Mouse (Mus musculus): ENCODE data around the gene Rhbdd1. TPM values are rescaled to one million over a fixed set of nuclear protein-coding genes. Genes with fewer than 3 reads are reported as not detected.

The Rhbdd1 gene
- polyA plus RNA-seq, 1 experiment from 2014 or later = 13.3 TPM

DNA sequence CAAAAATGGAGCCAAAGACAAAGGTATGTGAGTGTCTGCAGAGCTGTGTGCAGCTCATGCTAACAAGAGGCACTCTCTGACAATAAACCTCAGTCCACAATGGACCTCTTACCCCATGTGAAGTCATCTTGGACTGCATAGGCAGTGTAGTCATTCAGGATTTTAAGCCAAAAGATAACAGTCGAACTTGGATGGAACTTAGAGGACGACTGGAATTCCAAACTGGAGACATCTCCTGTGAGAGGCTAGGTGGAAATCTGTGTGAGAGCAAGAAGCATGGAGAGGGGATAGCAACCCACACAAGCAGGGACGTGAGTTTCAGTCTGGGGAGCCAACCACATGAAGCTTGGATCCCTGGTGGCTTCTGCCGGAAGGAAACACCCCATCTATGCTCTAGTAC, 133.6 kb downstream of the Rhbdd1 start:
- no peaks in the 10 kb centered on the region for H3K4me1 ChIP-seq
- H3K4me2 ChIP-seq = no peak overlapping the region
- H3K36me3 ChIP-seq = 0 out of 2 replicates have a peak, but pooled peaks cover 4% of the 10 kb centered on the region
- no peak overlapping the region for H3K4me3 ChIP-seq
- 66% methylated on average over 4 of the region's 4 CpGs for WGBS (ENCODE audit: insufficient replicate concordance)
- no peak overlapping the region for H3K27ac ChIP-seq
- ATAC-seq = no peak
- H3K9ac ChIP-seq = no peak overlapping the region
- no peaks in the 10 kb centered on the region for H3K27me3 ChIP-seq (replicated peaks)
- no peaks in the 10 kb centered on the region for H3K9me3 ChIP-seq (replicated peaks)

DNA sequence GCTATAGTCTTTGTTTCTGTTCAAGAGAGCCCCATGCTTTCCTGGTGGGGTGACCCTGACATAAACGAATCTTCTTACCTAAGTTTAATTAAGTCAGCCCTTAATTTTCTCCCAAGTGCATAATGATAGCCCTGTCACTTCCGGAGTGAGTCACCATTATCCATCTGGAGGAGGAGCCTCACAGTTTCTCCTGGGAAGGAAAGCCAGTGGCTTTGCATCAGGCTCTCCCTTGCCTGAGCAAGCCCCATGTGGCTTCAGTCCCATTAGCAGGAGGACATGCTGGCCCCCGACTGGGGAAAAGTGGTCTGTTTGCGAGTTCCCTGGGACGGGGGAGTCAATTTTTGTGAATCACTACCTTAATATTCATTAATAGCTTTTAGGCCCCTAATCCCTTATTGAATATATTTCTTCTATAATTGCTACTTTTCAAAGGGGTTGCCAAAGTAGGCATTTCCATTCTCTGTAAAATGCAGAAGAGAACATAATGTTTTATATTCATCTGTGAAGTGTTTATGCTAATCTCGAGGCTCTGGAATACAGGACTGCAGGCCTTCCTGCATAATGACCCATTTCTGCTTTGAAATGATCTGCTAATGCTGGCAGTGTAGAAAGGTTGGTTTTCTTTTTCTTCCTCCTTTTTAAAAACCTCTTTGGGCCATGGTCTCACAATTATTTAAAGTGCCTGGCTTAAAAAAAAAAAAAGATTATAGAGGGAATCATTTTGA, 135.8 kb downstream of the Rhbdd1 start:
- Histone ChIP-seq H3K27me3 (replicated peaks) (no peaks in the 10 kb centered on the region), H3K9me3 (replicated peaks) (no peaks in the 10 kb centered on the region), H3K4me2 (no peak overlapping the region), H3K4me3 (no peak overlapping the region), H3K4me1 (no peaks in the 10 kb centered on the region), H3K36me3 (no peaks in the 10 kb centered on the region), H3K27ac (no peak overlapping the region), H3K9ac (no peak overlapping the region)
- 39% methylated on average over 6 of the region's 6 CpGs for WGBS (ENCODE audit: insufficient replicate concordance)
- no peak for ATAC-seq

DNA sequence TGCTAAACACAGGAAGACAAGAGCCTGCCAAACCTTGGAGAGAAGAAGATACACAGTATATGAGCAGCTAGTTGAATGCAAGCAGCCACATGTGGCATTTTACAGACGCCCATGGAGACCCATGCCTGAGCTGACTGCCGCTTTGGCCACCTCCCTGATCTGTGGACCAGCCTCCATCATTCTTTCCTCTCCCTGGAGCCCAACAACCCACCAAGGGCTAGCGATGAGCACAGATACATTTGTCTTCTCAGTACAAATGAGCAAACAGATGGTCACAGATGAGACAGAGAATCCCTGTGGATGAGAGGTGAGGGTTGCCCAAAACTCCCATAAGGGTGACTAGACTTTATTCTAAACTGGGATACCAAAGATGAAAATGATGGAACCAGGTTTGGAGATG, 137.8 kb downstream of the Rhbdd1 start:
- Histone ChIP-seq H3K4me3 (no peak overlapping the region), H3K4me2 (no peak overlapping the region), H3K9ac (no peak overlapping the region), H3K36me3 (no peaks in the 10 kb centered on the region), H3K9me3 (replicated peaks) (no peaks in the 10 kb centered on the region), H3K27ac (no peak overlapping the region), H3K27me3 (replicated peaks) (no peaks in the 10 kb centered on the region), H3K4me1 (no peaks in the 10 kb centered on the region)
- ATAC-seq = no peak
- WGBS (ENCODE audit: insufficient replicate concordance) = 66% methylated on average over 3 of the region's 3 CpGs

DNA sequence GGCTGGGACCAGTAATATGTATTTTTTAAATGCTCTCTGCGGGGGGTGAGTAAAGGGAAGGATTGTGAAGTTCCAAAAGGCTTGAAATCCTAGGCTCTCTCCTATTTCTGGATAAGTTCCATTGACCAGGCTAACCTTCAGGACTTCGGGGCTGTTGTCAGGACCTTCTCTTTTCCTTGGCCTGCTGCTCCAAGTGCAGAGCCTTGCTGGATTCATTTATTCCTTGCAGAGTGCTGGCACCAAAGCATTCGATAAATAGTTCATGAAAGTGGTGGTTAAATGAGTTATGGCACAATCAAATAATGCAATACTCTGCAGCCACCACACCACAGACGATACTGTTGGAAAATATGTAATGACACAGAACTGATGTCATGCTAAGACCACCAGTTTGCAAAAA, 143.1 kb downstream of the Rhbdd1 start:
- Histone ChIP-seq H3K27ac (no peak overlapping the region), H3K4me3 (no peak overlapping the region), H3K9ac (no peak overlapping the region), H3K4me1 (no peaks in the 10 kb centered on the region), H3K36me3 (no peaks in the 10 kb centered on the region), H3K9me3 (replicated peaks) (no peaks in the 10 kb centered on the region), H3K4me2 (no peak overlapping the region), H3K27me3 (replicated peaks) (no peaks in the 10 kb centered on the region)
- ATAC-seq = no peak
- 63% methylated on average over 4 of the region's 4 CpGs for WGBS (ENCODE audit: insufficient replicate concordance)

DNA sequence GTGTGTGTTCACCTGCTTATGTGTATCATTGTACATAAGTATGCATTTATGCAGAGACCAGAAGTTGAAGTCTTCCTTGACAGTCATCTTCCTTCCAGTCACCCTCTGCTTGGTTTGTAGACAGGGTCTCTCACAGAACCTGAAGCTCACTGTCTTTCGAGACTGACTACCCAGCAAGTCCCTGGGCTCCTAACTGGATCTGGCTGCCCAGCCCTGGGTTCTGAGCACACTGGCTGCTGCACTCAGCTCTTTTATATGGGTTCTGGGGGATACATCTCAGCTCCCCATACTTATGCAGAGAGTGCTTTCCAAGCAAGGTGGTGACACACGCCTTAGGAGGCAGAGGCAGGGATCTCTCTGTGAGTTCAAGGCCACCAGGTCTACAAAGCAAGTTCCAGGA, 143.7 kb downstream of the Rhbdd1 start:
- H3K4me3 ChIP-seq = no peak overlapping the region
- no peak for ATAC-seq
- H3K4me1 ChIP-seq = no peaks in the 10 kb centered on the region
- no peak overlapping the region for H3K4me2 ChIP-seq
- H3K27me3 ChIP-seq (replicated peaks) = no peaks in the 10 kb centered on the region
- H3K36me3 ChIP-seq = no peaks in the 10 kb centered on the region
- H3K9me3 ChIP-seq (replicated peaks) = no peaks in the 10 kb centered on the region
- no peak overlapping the region for H3K27ac ChIP-seq
- WGBS (ENCODE audit: insufficient replicate concordance) = 65% methylated on average over 2 of the region's 2 CpGs
- H3K9ac ChIP-seq = no peak overlapping the region

DNA sequence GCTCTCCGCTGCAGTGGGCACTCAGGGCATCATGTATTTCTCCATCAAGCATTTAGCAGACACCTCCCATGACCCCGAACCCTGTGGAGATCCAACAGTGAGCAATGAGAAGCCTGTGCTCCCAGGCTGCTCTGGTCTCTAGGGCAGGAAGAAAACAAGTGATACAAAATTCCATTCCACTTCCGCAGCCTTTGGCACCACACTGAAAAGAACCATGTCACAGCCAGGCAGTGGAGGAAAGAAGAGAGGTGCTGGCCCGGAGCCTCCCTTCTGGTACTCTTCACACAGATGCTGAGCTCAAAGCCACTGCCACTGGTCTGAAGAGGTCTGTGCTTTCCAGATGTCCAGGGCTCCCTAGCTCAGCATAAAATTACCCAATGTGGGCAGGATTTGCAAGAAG, 144.8 kb downstream of the Rhbdd1 start:
- no peak for ATAC-seq

DNA sequence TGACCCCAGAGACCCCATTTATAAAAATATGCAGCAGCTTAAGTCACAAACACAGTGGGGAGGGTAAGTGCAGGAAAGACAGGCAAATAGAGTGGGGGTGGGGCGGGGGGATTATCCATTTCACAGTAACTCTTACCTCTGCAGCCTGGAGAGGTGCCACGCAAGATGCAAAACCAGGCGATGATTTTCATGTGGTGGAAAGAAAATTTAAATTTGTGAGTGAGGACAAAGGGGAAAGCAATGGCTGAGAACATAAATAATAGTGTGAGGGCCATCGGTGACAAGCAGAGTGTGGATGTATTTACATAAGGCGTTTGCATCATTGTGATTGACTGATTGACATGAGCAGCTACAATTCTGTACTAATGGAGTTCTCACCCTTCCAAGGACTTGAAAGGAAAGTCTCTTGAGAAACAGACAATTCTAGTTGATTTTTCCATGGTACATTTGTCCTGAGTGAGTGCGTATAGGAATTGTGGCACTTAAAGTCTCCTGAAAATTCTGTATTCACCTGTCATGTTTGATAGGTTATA, 149.1 kb downstream of the Rhbdd1 start:
- no peaks in the 10 kb centered on the region for H3K27me3 ChIP-seq (replicated peaks)
- WGBS (ENCODE audit: insufficient replicate concordance) = 47% methylated on average over 6 of the region's 6 CpGs
- no peak overlapping the region for H3K27ac ChIP-seq
- H3K4me3 ChIP-seq = no peak overlapping the region
- H3K9ac ChIP-seq = no peak overlapping the region
- no peak overlapping the region for H3K4me2 ChIP-seq
- no peak for ATAC-seq
- no peaks in the 10 kb centered on the region for H3K36me3 ChIP-seq
- H3K9me3 ChIP-seq (replicated peaks) = no peaks in the 10 kb centered on the region
- H3K4me1 ChIP-seq = no peaks in the 10 kb centered on the region

More for the DNA sequence above, 144.8 kb downstream of the Rhbdd1 start:
- Histone ChIP-seq H3K4me2 (no peak overlapping the region), H3K4me3 (no peak overlapping the region), H3K9ac (no peak overlapping the region), H3K4me1 (no peaks in the 10 kb centered on the region), H3K27ac (no peak overlapping the region), H3K27me3 (replicated peaks) (no peaks in the 10 kb centered on the region), H3K36me3 (no peaks in the 10 kb centered on the region), H3K9me3 (replicated peaks) (no peaks in the 10 kb centered on the region)
- 69% methylated on average over 4 of the region's 4 CpGs for WGBS (ENCODE audit: insufficient replicate concordance)

DNA sequence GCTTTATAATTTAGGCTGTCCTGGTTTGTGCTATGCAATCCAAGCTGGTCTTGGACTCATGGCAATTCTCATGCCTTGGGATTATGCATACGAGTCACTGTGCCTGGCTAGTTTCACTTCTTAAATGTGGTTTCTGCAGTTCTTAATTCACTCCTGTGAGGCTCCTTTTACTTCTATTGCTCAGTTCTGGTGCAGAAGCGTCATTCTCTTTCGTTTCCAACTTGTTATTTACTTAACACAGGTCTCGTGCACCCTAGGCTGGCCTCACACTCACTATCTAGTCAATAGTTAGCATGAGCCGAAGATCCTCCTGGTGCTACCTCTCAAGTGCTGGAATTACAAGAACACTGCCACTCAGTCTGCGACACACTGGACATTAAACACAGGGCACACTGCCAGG, 152.6 kb downstream of the Rhbdd1 start:
- Histone ChIP-seq H3K4me2 (no peak overlapping the region), H3K4me1 (no peaks in the 10 kb centered on the region), H3K27me3 (replicated peaks) (no peaks in the 10 kb centered on the region), H3K9ac (no peak overlapping the region), H3K36me3 (no peaks in the 10 kb centered on the region), H3K4me3 (no peak overlapping the region), H3K27ac (no peak overlapping the region), H3K9me3 (replicated peaks) (no peaks in the 10 kb centered on the region)
- WGBS (ENCODE audit: insufficient replicate concordance) = 59% methylated on average over 6 of the region's 6 CpGs
- ATAC-seq = no peak

DNA sequence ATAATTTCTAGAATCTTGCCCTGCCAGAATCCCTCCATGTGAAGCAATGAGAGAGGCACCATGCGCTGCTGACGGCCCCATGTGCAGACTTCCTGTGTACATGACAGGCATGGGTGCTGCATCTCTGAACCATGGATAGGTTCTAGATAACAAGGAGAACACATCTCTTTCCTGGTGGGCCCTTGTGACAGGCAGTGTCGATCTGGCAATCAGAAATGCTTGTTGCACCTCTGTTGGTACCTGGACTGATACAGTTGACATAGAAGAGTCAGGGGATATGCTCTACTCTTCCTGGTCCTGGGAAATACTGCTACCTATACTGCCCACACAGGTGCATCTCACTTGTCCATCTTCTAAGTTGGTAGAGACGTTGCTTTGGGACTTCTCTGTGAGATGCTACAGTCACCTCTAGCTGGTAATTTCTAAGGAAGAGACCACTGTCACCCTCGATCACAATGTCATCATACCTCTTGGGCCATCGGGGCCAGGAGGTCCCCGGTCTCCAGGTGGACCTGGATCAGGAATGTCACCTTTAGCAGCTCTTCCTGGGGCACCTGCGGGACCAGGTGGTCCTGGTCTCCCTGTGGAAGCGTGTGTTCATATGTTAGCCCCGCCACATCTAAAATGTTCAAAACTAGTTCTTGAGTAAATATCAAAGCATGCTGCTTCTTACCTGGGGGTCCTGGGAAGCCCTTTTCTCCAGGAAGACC, 154.4 kb downstream of the Rhbdd1 start:
- no peak overlapping the region for H3K4me2 ChIP-seq
- WGBS (ENCODE audit: insufficient replicate concordance) = 65% methylated on average over 10 of the region's 10 CpGs
- no peak overlapping the region for H3K27ac ChIP-seq
- H3K4me3 ChIP-seq = no peak overlapping the region
- H3K27me3 ChIP-seq (replicated peaks) = no peaks in the 10 kb centered on the region
- no peak overlapping the region for H3K9ac ChIP-seq
- no peaks in the 10 kb centered on the region for H3K4me1 ChIP-seq
- no peak for ATAC-seq
- no peaks in the 10 kb centered on the region for H3K9me3 ChIP-seq (replicated peaks)
- no peaks in the 10 kb centered on the region for H3K36me3 ChIP-seq

DNA sequence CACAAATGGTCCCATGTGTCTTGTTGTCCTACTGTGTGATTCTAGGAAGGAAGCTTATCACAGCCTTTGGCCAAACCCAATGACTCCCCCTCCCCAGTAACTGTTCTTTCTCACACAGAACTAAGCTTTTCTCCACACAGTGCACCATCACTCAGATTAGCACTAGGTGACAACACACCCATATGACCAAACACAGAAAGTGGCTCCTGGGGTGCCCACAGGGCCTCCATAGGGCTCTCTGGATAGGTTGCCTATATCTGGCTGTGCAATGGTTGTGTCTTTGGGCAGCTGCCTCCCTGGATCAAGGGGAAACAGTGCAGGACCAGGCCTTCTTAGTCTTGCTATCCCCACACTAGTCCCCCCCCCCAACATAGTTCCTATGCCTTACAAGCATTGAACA, 157.2 kb downstream of the Rhbdd1 start:
- no peaks in the 10 kb centered on the region for H3K9me3 ChIP-seq (replicated peaks)
- no peak overlapping the region for H3K27ac ChIP-seq
- no peak overlapping the region for H3K4me3 ChIP-seq
- H3K4me1 ChIP-seq = no peaks in the 10 kb centered on the region
- H3K4me2 ChIP-seq = no peak overlapping the region
- no peak for ATAC-seq
- no peak overlapping the region for H3K9ac ChIP-seq
- no peaks in the 10 kb centered on the region for H3K27me3 ChIP-seq (replicated peaks)
- no peaks in the 10 kb centered on the region for H3K36me3 ChIP-seq

DNA sequence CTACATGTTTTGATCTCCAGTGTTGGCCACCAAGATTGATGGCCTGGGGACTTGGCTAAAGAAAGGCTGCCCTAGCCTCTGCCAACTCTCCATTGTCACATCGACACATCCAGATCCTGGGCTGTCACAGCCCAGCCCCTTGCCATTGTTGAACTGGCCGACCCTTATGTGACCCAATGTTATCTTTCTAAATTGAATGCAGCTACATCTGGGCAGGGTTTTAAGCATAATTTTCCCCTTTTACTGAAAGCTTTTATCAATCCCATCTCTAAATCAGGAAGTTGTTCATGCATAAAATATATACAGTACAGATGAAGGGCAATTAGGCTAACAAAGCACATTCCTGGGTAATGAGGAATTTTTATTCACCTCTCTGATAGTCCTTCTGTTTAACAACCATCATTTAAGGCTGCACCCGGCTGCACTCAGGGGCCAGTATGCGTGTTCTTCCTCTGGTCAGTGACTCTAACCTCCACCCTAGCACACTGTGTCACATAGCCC, 158.3 kb downstream of the Rhbdd1 start:
- Histone ChIP-seq H3K9ac (no peak overlapping the region), H3K36me3 (no peaks in the 10 kb centered on the region), H3K4me2 (no peak overlapping the region), H3K27me3 (replicated peaks) (no peaks in the 10 kb centered on the region), H3K27ac (no peak overlapping the region), H3K4me3 (no peak overlapping the region), H3K9me3 (replicated peaks) (no peaks in the 10 kb centered on the region), H3K4me1 (no peaks in the 10 kb centered on the region)
- no peak for ATAC-seq
- WGBS (ENCODE audit: insufficient replicate concordance) = 57% methylated on average over 4 of the region's 4 CpGs

DNA sequence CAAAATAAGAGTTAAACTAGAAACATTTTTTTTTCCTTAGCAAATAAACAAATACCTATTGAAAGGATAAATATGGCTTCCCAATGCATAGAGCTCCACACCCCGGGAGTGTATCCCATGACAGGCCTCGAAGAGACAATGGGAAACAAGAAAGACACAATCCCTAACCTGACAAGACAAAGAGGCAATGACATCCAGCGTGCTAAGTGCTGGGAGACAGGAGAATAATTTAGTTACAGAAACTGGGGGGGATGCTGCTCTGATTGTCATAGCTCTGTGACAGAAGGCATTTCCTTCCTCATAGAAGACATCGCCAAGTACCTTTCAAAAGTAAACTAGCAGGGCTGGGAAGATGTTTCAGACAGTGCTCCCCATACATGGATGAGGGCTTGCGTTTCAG, 159.0 kb downstream of the Rhbdd1 start:
- no peak overlapping the region for H3K4me3 ChIP-seq
- no peak for ATAC-seq
- H3K27ac ChIP-seq = no peak overlapping the region
- 63% methylated on average over 5 of the region's 5 CpGs for WGBS (ENCODE audit: insufficient replicate concordance)
- H3K9me3 ChIP-seq (replicated peaks) = no peaks in the 10 kb centered on the region
- no peaks in the 10 kb centered on the region for H3K4me1 ChIP-seq
- H3K27me3 ChIP-seq (replicated peaks) = no peaks in the 10 kb centered on the region
- no peaks in the 10 kb centered on the region for H3K36me3 ChIP-seq
- no peak overlapping the region for H3K9ac ChIP-seq
- H3K4me2 ChIP-seq = no peak overlapping the region

Data from liver, embryonic 12.5 days (tissue).